Mouse (Mus musculus): ENCODE measurements at regions not wholly inside any gene's neighbourhood (a gene's known extent, or its start where the extent isn't known, plus 50 kb on each side); places are given as distances from the start of the nearest gene placed in this dataset.

- TF ChIP-seq CTCF (conservative IDR thresholded peaks at IDR 0.05; ENCODE audit: insufficient read depth, insufficient read length, low read depth, low read length) (no peak), POLR2A (IDR thresholded peaks at IDR 0.05; ENCODE audit: low read depth, low read length) (no peak)
These were observed 94.9 kb upstream of the B3gat1 start for GRCm38 (mm10) chr9:26638586-26638985.
